Mouse (Mus musculus): ENCODE results near the gene Coro2b. TPM values are rescaled to one million over a fixed set of nuclear protein-coding genes. Genes with fewer than 3 reads are reported as not detected.

Gene Coro2b
- polyA plus RNA-seq, 2 experiments = 0.57 to 1.1 TPM

DNA sequence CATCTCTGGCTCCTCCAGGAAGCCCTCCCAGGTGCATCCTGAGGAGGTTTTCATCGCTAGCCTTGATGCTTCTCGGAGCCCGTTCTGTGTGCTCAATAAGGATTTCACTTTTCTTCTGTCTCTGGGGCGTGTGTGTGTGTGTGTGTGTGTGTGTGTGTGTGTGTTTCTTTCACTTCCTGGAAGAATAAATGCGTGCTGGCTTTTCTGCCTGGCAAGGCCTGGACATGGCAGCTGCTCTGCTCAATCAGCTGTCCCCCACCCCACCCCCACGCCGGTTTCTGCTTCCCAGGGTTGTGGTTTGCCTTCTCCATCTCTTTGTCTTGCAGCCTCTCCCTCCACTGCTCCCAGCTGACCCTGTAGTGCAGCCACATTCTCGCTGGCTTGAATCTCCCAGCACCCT lies 4.3 kb upstream of the Coro2b start:
- no peaks in the 10 kb centered on the region for H3K9me3 ChIP-seq (ENCODE audit: control insufficient read depth, low read length)
- DNase-seq (ENCODE audit: low read depth in 3 of 3, low spot score in 3 of 3) = no peak
- no peak overlapping the region for H3K4me2 ChIP-seq (ENCODE audit: low read depth)
- ATAC-seq (ENCODE audit: insufficient read depth) = no peak
- no peak overlapping the region for H3K27ac ChIP-seq
- peaks cover 15% of the 10 kb centered on the region for H3K27me3 ChIP-seq (ENCODE audit: control insufficient read depth, insufficient read depth, low read length)
- H3K36me3 ChIP-seq (replicated peaks; ENCODE audit: control insufficient read depth, insufficient read depth, low read depth) = no peaks in the 10 kb centered on the region
- TF ChIP-seq EP300 (IDR thresholded peaks at IDR 0.05; ENCODE audit: low read depth) = no peak
- TF ChIP-seq CTCF (IDR thresholded peaks at IDR 0.05; ENCODE audit: low read depth) = no peak
- H3K4me1 ChIP-seq (replicated peaks; ENCODE audit: control insufficient read depth in 2 of 2, insufficient read depth in 2 of 2, low read length in 1 of 2) = no peaks in the 10 kb centered on the region
- no peak overlapping the region for H3K9ac ChIP-seq (replicated peaks)
- no peak overlapping the region for H3K4me3 ChIP-seq (ENCODE audit: insufficient read depth in 1 of 2, low read depth in 2 of 2, low read length in 2 of 2)
- 38% methylated on average over 8 of the region's 8 CpGs for WGBS (ENCODE audit: insufficient replicate concordance)

DNA sequence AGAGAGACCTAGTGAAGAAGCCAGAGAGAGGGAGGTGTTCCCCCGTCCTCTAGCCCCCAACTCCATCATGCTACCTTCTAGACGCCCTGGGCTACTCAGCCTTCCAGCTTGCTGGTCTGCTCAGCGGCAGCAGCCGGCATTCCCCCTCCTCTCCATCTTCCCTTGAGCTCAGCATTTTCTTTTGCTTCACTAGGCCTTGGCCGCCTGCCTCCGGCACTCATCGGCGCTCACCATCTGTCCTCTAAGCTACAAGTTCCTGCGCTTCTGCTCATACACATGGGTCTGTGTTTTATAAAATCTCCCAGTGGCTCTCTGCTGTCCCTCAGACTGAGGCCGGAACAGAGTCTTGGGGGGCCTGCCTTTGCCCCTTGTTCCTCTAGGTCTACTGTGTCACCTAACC lies 3.9 kb upstream of the Coro2b start:
- Histone ChIP-seq H3K4me1 (replicated peaks; ENCODE audit: control insufficient read depth in 2 of 2, insufficient read depth in 2 of 2, low read length in 1 of 2) (no peaks in the 10 kb centered on the region), H3K27ac (no peak overlapping the region), H3K27me3 (ENCODE audit: control insufficient read depth, insufficient read depth, low read length) (peaks cover 20% of the 10 kb centered on the region), H3K36me3 (replicated peaks; ENCODE audit: control insufficient read depth, insufficient read depth, low read depth) (no peaks in the 10 kb centered on the region), H3K9ac (replicated peaks) (no peak overlapping the region), H3K4me3 (ENCODE audit: insufficient read depth in 1 of 2, low read depth in 2 of 2, low read length in 2 of 2) (no peak overlapping the region), H3K9me3 (ENCODE audit: control insufficient read depth, low read length) (no peaks in the 10 kb centered on the region), H3K4me2 (ENCODE audit: low read depth) (no peak overlapping the region)
- no peak for DNase-seq (ENCODE audit: low read depth in 3 of 3, low spot score in 3 of 3)
- WGBS (ENCODE audit: insufficient replicate concordance) = 73% methylated on average over 10 of the region's 10 CpGs
- no peak for TF ChIP-seq CTCF (IDR thresholded peaks at IDR 0.05; ENCODE audit: low read depth)
- no peak for TF ChIP-seq EP300 (IDR thresholded peaks at IDR 0.05; ENCODE audit: low read depth)
- no peak for ATAC-seq (ENCODE audit: insufficient read depth)

DNA sequence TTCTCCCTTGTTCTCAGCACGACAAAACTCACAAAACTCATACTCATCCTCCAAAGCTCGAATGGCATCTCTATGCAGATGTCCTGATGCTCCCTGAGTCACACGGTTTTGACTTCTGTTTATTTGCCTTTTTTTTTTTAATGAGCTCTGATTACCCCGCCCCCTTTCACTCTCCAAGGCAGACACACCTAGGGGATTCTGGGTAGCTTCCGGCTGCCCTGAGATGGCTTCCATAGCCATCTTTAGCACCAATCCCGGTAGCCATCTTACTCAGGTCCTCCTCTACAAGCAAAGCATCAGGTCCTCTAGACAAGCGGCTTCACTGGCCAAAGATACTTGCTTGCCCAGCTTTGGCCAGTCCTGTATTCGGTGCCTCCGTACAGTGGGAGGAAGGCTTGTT lies 3.3 kb upstream of the Coro2b start:
- WGBS (ENCODE audit: insufficient replicate concordance) = 60% methylated on average over 9 of the region's 9 CpGs
- ATAC-seq (ENCODE audit: insufficient read depth) = no peak
- H3K36me3 ChIP-seq (replicated peaks; ENCODE audit: control insufficient read depth, insufficient read depth, low read depth) = no peaks in the 10 kb centered on the region
- no peak overlapping the region for H3K4me3 ChIP-seq (ENCODE audit: insufficient read depth in 1 of 2, low read depth in 2 of 2, low read length in 2 of 2)
- DNase-seq (ENCODE audit: low read depth in 3 of 3, low spot score in 3 of 3) = no peak
- H3K4me1 ChIP-seq (replicated peaks; ENCODE audit: control insufficient read depth in 2 of 2, insufficient read depth in 2 of 2, low read length in 1 of 2) = no peaks in the 10 kb centered on the region
- no peaks in the 10 kb centered on the region for H3K9me3 ChIP-seq (ENCODE audit: control insufficient read depth, low read length)
- H3K27ac ChIP-seq = no peak overlapping the region
- H3K27me3 ChIP-seq (ENCODE audit: control insufficient read depth, insufficient read depth, low read length) = peaks cover 25% of the 10 kb centered on the region
- TF ChIP-seq EP300 (IDR thresholded peaks at IDR 0.05; ENCODE audit: low read depth) (no peak), CTCF (IDR thresholded peaks at IDR 0.05; ENCODE audit: low read depth) (no peak)
- H3K4me2 ChIP-seq (ENCODE audit: low read depth) = no peak overlapping the region
- no peak overlapping the region for H3K9ac ChIP-seq (replicated peaks)

DNA sequence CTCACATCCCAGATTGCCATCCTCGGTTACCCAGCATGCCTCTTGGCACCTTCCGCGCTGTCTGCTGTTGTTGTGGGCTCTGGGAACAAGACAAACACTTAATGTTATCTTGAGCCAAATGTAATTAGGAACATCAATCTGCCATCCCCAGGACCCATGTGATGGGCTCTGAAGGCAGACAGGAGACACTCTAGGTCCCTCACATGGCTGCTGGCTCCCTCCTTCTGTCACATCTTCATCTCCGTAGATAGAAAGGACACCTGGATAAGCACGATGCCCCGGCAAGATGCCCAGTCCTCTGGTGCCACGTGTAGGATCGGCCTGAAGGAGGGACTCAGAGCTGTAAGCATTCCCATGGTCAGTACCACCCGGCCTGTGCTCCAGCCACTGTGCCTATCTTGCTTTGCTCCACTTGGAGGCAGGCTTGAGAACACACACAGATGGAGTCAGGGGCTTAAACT lies 2.4 kb upstream of the Coro2b start:
- TF ChIP-seq EP300 (IDR thresholded peaks at IDR 0.05; ENCODE audit: low read depth) (no peak), CTCF (IDR thresholded peaks at IDR 0.05; ENCODE audit: low read depth) (no peak)
- peaks cover 25% of the 10 kb centered on the region for H3K27me3 ChIP-seq (ENCODE audit: control insufficient read depth, insufficient read depth, low read length)
- H3K9me3 ChIP-seq (ENCODE audit: control insufficient read depth, low read length) = no peaks in the 10 kb centered on the region
- no peak overlapping the region for H3K4me2 ChIP-seq (ENCODE audit: low read depth)
- 70% methylated on average over 9 of the region's 9 CpGs for WGBS (ENCODE audit: insufficient replicate concordance)
- H3K4me3 ChIP-seq (ENCODE audit: insufficient read depth in 1 of 2, low read depth in 2 of 2, low read length in 2 of 2) = no peak overlapping the region
- H3K36me3 ChIP-seq (replicated peaks; ENCODE audit: control insufficient read depth, insufficient read depth, low read depth) = no peaks in the 10 kb centered on the region
- H3K4me1 ChIP-seq (replicated peaks; ENCODE audit: control insufficient read depth in 2 of 2, insufficient read depth in 2 of 2, low read length in 1 of 2) = no peaks in the 10 kb centered on the region
- no peak overlapping the region for H3K9ac ChIP-seq (replicated peaks)
- no peak overlapping the region for H3K27ac ChIP-seq
- DNase-seq (ENCODE audit: low read depth in 3 of 3, low spot score in 3 of 3) = no peak
- ATAC-seq (ENCODE audit: insufficient read depth) = no peak

DNA sequence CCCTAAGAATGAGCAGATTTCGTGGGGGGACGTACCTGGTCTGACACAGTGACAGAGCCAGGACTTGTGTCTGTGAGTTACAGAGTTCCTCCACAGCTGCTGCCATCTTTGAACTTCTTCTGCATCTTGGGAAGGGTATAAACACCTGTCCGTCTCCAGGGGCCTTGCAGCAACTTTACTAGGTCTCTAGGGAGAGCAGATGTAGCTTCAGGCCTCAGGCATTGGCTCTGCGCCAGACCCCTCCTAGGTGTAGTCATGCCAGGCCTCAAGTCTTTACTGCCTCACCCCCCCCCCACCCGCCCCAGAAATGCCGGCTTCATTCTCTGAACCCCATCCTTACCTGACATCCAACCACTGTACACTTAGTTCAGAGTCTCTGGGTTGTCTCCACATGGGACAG lies 1.1 kb upstream of the Coro2b start:
- H3K9me3 ChIP-seq (ENCODE audit: control insufficient read depth, low read length) = no peaks in the 10 kb centered on the region
- no peak overlapping the region for H3K4me3 ChIP-seq (ENCODE audit: insufficient read depth in 1 of 2, low read depth in 2 of 2, low read length in 2 of 2)
- no peak for ATAC-seq (ENCODE audit: insufficient read depth)
- no peak overlapping the region for H3K9ac ChIP-seq (replicated peaks)
- 69% methylated on average over 6 of the region's 6 CpGs for WGBS (ENCODE audit: insufficient replicate concordance)
- no peaks in the 10 kb centered on the region for H3K36me3 ChIP-seq (replicated peaks; ENCODE audit: control insufficient read depth, insufficient read depth, low read depth)
- H3K27ac ChIP-seq = no peak overlapping the region
- DNase-seq (ENCODE audit: low read depth in 3 of 3, low spot score in 3 of 3) = no peak
- H3K27me3 ChIP-seq (ENCODE audit: control insufficient read depth, insufficient read depth, low read length) = peaks cover 25% of the 10 kb centered on the region
- H3K4me2 ChIP-seq (ENCODE audit: low read depth) = no peak overlapping the region
- no peaks in the 10 kb centered on the region for H3K4me1 ChIP-seq (replicated peaks; ENCODE audit: control insufficient read depth in 2 of 2, insufficient read depth in 2 of 2, low read length in 1 of 2)
- no peak for TF ChIP-seq EP300 (IDR thresholded peaks at IDR 0.05; ENCODE audit: low read depth)
- no peak for TF ChIP-seq CTCF (IDR thresholded peaks at IDR 0.05; ENCODE audit: low read depth)

Data from liver, embryonic 14.5 days (tissue).